Mouse (Mus musculus) B cell, adult 2 months (primary cell): Measurements from ENCODE around the gene Mta1.

Experiments
- DNase-seq, 2 experiments: peaks; one replicate each; pipeline ENCODE4 v3.0.0; 2022

Mta1 gene

DNA sequence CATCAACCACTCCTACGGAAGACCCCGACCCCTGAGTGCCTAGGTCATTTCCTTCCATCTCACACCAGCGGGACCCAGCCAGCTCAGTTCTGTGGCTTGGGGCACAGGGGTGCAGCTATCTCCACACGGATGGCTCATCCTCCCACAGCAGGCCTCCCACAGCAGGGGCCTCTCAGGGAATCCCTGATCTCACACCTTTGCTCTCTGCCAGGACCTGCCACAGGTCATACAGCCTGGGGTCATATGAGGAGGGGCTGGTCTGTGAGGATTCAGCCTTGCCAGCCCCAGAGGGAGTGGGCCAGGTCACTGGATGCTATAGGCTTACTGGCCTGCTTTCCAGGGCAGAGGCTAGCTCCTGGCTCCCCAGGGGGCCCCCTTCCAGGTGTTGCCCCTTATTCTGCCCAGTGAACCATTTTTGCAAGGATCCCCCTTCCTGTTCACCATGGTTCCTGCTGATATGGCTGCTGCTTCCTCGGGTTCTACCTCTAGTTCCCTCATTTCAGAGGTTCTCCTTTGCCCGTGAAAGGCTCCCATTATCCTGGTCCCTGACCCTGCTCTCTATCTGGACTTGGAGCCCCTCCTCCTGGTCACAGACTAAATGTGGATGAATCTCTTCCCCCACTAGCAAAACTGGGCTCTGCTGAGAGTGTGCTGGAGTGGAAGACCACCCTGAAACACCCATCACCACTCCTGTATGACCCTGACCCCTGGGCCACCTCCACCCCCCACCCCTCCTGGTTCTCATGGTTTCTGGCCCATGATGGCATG is 1.6 kb downstream of the Mta1 start:
- peak in 1 of 2 experiments; percentile 13 for DNase-seq

DNA sequence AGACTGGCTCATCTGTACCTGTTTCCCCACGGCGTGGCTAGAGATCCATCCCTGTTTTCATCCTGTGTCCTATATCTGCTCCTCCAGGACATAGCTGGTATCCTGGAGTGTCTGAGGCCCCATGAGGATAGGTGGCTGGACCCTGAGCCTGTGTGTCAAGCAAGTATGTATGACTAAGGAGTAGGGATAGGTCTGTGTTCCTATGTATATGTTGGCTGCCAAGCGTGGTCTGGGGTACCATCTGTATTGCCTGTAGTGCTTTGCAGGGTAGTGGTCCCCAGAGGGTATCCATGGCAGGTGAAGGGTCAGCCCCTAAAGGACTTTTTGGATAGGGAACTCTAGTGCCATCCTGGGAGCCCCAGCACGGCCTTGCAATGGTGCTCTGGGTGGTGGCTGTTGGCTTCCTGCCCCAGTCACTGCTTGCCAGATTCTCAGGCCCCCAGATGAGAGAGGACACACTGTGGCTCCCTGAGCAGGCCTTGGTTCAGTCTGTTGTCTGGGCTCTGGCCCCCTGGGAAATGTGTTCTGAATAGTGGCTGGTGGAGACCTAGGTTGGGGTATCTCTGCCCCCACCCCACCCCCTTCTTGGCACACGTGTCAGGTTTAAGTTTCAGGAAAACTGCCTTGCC is 2.5 kb downstream of the Mta1 start:
- no peak for DNase-seq

DNA sequence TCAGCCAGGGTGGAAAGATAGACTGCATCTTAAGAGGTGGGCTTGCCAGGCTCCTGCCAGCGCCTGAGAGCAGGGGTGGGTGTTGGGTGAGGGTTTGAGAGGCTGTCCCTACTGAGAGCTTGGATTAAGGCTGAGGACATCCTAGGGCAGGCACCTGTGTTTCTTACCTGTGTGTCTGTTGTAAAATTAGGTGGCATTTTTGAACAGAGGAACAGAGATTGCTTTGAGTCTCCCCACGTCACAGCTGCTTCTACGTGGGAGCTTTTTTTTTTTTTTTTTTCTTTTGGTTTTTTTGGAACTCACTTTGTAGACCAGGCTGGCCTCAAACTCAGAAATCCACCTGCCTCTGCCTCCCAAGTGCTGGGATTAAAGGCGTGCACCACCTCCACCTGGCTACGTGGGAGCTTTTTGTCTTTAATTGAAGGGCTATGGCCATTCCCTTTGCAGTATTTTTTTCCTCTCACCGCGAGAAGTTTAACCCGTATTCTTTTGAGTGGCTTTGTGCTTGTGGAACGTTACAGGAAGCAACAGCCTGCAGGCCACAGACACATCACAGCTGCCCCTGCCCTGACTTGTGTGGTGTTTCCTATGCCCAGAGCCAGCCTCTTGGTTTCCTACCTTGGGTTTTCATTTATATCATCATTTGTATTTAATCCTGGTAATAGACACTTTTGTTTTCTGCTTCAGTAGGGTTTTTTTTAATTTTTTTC is 3.3 kb downstream of the Mta1 start:
- no peak for DNase-seq

DNA sequence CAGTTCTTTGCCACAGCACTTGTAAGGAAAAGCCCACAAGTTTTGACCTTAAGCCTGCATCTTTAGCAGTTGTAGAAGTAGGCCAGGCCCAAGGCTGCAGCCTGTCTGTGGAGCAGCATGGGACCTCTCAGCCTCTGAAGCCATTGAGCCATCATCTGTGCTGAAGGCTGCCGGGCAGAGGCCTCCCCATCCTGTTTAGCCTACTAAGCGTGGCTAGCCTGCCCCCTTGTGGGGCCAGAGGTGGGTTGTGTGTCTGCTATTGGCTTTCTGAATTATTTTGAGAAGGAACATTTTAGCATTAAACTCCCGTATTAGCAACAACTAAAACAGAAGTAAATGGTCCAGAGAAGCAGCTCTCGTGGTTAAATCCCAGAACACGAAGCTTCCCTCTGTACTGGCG is 4.4 kb downstream of the Mta1 start:
- peak; percentile 79 to 81 for DNase-seq

DNA sequence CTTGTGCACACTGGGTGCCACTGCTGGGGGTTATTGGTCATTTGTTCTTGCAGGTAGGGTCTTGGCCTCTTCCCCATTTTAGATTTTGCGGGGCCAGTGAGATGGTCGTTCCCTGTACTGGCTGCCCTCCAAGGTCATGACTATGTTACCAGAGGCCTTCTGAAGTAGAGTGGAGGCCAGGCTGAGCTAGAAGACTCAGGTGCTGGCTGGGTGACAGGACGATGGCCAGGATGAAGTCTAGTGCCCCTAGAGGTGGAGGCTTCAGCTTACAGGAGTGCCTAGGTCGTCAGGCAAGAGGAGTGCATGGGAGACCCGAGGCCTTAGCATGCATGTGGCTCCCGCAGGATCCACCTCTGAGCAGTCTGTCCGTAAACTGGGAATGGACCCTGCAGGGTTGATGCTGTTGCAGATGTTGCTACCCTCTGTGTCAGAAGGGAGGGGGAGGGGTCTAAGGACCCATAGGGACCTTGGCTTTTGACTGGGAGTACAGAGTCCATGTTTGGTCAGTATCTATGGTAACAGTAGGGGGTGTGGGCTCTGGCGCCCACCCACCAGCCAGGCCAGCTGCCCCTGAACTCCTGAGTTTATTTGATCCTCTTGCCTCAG is 5.9 kb downstream of the Mta1 start:
- peak; percentile 38 to 44 for DNase-seq

DNA sequence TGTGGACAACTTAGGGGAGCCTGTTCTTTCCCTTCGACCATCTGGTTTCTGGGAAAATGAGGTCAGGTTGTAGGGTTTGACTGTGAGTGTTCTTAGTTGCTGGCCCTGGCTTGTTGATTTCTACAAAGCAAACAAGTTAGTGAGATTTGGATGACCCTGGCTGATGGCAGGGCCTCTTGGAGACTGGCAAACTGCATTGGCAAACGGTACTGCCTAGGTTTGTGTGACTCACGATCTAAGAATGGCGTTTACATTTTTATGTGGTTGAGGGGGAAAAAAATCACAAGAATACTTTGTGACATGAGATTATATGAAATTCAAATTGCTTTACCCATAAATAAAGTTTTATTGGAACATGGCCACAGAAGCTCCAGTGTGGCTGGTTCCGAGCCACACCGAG is 8.3 kb downstream of the Mta1 start:
- no peak for DNase-seq

DNA sequence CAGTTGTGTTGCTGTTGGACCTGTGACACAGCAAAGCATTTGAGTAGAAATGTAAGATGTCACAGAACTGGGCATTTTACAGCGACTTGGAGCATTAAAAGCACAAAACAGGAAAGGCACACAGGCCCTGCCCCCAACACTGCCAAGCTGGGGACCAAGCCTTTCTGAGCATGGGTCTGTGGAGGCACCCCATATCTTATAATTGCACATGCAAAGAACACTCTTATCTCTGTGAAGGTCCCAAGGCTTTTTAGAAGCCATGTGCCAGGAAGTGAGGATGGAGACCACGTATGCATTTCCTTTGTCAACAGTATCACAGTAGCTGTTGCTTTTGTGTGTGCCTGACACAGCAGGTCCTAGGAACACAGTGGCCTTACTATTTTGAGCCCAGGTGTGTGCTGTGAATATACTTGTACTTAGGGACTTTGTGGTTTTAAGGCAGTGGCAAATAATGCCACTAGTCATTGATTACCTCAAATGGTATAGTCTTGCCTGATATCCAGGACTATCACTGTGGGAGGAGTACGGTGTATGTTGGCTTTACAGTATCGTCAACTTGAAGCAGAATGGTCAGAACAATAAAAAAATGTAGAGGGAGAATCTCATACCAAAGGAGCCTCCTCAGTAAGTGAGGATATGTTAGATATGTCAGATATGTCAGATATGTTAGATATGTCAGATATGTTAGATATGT is 9.5 kb downstream of the Mta1 start:
- DNase-seq = no peak

DNA sequence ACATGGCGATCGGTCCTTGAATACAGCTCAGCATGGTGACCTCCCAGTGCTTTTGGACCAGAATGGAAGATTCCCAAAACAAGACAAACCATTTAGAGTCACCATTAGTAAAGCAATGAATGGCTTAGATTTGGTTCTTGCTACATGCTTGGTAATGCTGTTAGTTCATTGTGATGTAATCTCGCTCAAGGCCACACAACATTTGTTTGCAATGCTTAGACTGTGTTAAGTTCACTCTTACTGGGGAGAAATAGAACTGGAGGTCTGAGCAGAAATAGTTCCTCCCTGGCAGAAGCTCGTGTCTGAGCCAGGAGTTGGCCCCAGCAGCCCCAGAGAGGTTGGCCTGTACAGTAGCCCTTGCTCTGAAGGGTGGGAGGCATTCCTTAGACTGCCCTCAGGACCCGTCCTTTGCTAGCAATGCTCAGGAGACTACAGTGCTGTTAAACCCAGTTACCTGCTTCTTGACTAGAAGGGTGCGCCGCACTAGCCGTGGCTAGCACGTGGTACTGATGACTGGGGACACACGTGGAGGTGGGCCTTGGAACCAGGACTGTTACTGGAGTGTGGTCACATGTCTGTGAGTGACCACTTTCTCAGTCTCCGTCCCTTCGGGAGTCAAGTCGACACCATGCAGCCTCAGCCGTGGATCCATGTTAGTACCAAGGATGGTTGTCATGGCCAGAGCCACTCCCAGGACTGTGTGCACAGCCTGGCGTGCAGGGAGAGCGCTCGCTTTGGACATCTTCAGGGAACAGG is 10.6 kb downstream of the Mta1 start:
- DNase-seq = no peak

DNA sequence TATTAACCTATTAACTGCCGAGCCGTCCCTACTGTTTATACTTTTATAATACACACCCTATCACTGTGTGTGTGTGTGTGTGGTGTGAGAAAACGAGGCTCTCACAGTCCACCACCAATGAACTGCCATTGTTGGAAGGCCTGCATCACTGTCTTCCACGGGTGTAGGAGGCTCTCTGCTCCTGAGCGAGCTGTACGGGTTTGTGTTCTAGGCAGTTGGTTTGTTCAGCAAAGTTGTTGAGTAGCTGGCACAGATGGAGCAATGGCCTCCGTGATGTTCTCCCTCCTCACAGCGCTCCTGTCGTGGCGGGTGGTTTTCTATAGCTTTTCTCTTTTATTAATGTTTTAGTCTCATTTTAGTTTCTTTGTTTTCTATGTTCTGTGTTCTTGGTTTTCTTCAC is 11.7 kb downstream of the Mta1 start:
- no peak for DNase-seq

DNA sequence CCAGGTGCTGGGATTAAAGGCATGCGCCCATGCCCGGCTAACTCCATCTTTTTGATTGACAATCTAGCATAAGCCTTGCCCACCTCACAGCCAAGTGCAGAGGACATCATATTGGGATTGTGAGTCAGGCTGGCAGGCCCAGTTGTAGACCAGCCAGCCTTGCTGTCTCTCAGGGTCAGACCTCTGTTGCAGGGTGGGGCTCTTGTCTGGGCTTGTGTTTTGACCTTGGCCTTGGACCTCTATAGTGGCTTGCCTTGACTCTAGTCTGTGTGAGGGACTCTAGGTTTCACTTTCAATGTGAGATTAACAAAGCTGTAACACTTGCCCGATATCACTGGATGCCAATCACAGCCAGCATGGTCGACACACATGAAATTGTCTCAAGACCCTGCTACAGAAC is 16.1 kb downstream of the Mta1 start:
- no peak for DNase-seq

DNA sequence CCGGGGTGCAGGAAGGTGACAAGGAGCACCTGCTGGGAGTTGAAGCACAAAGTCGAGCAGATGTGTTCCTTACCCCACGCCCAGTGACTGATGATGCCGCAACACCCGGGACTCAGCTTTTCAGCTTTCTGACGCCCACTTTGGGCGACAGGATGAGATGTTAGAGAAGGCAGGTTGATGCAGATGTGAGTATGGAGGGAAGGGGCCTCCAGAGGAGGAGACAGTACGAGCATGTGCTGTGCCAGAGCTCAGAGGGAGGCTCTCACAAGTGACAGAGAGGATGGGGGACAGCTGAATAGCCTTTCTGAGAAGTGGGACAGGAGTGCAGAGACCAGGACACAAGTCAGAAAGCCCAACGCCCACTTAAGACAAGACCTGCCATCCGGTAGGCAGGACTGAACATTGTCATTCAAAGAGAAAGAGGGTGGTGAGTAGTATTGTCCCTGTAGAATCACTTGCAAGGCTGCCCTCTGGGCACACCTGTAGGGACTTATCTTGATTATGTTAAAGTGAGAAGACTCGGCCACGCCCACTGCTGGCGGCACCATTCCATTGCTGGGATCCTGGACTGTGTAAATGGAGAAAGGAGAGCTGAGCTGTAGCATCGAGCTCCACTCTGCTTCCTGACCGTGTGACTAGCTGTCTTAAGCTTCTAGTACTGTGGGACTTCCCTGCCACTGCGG is 16.9 kb downstream of the Mta1 start:
- DNase-seq = no peak

DNA sequence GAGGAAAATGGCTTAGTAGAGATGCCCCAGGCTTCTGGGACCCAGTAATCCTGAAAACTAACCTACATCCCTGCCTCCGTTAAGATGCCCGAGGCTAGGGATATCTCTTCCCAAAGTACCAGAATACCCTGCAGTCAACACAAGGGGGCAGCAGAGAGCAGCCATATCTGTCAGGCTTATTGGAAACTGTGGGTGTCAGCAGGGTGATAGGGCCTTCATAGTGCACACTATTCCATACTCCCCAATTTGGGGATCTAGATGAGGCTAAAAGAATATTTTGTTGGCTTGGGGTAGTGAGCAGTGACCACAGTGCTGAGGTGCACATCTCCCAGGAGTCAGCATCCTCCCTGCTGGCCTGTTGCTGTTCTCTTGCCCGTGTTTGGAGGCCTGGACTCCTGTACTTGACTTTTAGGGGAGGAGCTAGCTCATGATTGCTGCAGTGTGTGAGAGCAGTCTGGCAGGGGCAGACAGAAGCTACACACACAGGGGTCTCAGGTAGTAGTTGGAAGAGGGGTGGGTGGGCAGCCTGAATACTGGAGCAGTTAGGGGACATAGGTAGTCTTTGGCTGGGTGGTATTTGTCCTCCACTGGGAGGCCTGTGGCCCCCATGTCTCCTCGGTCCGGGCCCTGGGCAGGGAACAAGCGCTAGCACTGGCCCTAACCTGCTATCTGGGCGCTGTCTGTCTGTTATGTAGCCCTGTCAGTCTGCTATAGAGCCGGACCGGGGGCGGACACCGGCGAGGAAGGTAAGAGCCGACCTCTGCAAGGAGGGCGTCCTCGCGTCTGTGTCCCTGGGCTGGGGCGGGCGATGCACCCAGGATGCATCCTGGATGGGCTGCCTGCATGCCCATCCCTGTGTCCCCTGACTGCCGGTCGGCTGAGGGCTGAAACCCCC is 21.7 kb downstream of the Mta1 start:
- peak; percentile 84 to 85 for DNase-seq

DNA sequence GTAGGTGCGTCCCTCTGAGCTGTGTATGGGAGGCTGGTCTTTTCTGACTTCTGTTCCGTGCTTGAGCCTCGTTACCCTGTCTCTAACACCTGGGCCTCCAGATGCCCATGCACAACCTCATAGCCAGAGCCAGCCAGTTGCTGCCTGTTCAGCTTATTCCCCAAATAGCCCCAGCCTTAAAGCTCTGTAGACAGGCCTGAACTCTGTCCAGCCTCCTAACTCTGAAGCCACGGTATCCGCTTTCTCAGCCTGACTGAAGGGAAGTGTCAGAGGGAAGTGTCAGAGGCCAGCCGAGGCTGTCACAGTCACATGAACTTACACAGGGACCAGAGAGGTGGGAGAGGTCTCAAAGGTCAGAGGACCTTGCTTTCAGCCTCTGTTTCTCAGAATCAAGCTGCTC is 26.6 kb downstream of the Mta1 start:
- no peak for DNase-seq

DNA sequence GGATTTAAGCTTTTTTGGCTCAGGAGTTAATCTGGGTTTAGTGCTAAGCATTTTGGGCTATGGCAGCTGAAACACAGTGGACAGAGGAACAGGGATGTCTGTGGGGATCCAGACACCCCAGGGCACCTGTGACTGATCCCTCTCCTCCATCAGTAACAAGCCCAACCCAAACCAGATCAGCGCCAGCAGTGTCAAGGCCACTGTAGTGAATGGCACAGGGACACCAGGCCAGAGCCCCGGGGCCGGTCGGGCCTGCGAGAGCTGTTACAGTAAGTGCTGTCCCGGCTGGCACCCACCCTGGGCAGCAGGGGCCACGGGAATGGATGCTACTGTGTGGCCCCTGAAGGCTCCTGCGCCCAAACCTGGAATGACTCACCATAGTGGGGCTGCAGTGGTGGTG is 32.7 kb downstream of the Mta1 start:
- DNase-seq = no peak

DNA sequence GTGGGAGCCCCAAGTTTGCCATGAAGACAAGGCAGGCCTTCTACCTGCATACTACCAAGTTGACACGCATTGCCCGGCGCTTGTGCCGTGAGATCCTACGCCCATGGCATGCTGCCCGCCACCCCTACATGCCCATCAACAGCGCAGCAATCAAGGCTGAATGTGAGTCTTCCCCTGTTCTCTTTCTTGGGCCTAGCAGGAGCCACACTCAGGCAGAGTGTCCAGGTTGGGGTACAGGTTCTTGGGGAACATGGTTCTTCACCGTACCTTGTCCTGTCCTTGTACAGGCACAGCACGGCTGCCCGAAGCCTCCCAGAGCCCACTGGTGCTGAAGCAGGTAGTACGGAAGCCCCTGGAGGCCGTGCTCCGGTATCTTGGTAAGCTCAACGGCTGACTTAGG is 33.5 kb downstream of the Mta1 start:
- no peak for DNase-seq

DNA sequence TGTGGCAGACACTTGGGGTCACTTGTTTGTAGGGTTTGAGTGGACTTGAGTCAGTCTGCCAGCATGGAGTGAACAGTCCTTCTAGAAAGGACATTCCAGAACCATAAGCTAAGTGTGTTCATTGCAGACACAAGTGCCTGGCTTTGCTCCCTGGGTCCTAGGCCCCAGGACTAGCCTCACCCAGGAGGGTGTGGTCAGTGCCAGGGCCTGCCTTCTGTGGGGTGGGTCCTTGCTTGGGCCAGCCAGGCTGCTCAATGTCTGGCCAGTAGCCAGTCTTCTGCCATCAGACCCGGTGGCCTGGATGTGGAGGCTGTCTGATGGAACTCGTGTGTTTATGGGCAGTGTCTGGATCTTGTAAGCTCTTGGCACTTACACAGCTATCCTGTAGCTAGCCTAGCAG is 34.5 kb downstream of the Mta1 start:
- DNase-seq = no peak

DNA sequence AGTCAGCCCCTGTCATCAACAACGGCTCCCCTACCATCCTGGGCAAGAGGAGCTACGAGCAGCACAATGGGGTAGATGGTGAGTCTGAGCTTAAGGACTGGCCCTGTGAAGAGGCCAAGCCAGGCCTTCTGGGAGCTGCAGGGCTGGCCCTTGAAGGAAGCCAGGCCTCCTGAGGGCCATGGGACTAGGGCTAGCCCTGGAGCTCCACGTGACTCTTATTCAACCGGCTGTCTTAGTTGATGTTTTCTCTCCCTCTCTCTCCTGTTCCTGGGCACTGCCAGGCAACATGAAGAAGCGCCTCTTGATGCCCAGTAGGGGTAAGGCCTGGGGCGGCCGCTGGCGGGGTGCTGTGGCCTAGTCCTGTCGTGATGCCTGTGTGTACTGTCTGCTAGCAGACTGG is 35.2 kb downstream of the Mta1 start:
- no peak for DNase-seq

DNA sequence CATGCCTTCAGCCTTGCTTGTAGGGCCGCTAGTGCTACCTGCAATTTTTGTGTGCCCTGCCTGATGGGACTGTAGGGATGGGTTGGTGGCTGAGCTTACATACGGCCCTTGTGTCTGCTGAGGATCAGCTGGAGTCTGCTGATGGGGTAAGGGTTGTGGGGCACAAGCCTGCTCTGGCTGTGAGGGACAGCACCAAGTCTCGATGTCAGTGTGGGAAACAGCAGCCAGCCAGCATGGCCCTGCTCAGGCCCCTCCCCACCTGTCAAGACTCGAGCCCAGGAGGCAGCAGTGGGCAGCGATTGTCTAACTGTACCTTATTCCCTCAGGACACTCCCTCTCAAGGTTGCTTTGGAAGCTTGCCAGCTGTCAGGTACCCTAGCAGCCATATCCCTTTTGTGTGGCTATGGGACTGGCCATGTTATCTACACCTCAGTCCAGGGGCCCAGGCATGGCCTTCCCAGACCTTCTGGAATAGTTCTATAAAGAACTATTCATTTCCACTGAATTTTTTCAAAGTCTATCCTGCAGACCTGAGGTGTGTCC is 35.9 kb downstream of the Mta1 start:
- no peak for DNase-seq

DNA sequence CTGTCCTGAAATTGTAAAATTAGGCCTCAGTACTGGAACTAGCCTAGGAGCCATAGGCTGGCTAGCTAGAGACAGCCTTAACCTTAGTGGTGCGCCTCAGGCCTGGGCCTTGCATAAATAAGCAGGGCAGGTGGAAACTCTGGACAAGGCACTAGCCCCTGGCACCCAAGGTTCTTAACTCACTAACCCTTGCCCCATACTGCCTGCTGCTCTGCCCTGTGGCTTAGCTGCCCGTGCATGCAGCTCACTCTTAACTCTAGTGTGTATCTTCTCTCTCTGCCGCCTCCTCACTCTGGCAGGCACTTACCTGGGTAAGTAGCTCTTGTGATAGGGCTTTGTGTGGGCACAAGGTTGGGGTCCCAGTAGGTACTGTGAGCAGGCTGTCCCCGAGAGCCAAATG is 36.4 kb downstream of the Mta1 start:
- no peak for DNase-seq

DNA sequence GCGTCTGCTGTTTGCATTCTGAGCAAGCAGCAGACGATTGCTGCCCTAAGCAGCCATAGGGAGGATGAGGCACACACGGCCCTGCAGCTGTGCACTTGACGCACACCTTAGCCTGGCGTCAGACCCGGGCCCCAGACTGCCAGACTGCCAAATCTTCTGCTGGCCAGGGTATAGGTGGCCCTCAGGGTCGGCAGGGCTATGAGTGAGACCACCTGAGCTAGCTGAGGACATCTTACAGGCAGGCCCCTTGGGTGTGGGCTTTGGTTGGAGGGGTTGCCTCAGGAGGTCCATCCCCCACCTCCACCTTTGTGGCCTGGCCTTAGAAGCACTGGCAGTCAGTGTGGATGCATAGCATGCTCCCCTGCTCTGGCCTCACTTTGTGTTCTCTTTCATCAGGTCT is 37.3 kb downstream of the Mta1 start:
- no peak for DNase-seq
